Mouse (Mus musculus): ENCODE measurements at regions not wholly inside any gene's neighbourhood (a gene's known extent, or its start where the extent isn't known, plus 50 kb on each side); places are given as distances from the start of the nearest gene placed in this dataset.
"Not testable (repeated sequence)": the region's sequence is repeated elsewhere in the genome, so short reads cannot be mapped to it uniquely, and the experiment has no call there.

DNA sequence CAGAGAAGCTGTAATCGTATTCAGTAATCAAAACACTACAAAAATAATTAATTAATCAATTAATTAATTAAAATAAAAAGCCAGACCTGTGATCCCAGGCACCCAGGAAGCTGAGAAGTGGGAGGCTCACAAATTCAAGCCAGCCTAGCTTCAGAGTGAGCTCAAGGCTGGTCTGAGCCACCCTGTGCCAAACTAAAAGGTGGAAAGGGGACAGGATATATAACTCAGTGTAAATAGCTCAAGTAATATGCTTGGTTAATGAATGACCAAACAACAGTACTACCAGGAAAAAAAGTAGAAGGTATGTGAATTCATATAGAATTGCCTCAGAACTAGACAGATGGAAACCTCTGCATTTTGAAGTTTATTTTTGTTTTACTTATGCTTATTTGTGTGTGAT, 321.2 kb downstream of the Rbm26 start:
- no peak for DNase-seq (ENCODE audit: low read depth, low spot score)
- 31% methylated on average over 1 of the region's 1 CpGs for WGBS

- DNase-seq (ENCODE audit: low read depth, low spot score) = no peak
- 53% methylated on average over 4 of the region's 4 CpGs for WGBS
Measured at GRCm38 (mm10) chr14:104849274-104849673, 326.8 kb upstream of the Rnf219 start.

- no peak for DNase-seq (ENCODE audit: low read depth, low spot score)
- WGBS = 76% methylated on average over 4 of the region's 4 CpGs
Measured at GRCm38 (mm10) chr14:104827404-104827803, 305.0 kb upstream of the Rnf219 start.

GRCm38 (mm10) chr14:104824926-104825325, 302.5 kb upstream of the Rnf219 start:
- WGBS = 55% methylated on average over 1 of the region's 1 CpGs
- DNase-seq (ENCODE audit: low read depth, low spot score) = no peak

DNA sequence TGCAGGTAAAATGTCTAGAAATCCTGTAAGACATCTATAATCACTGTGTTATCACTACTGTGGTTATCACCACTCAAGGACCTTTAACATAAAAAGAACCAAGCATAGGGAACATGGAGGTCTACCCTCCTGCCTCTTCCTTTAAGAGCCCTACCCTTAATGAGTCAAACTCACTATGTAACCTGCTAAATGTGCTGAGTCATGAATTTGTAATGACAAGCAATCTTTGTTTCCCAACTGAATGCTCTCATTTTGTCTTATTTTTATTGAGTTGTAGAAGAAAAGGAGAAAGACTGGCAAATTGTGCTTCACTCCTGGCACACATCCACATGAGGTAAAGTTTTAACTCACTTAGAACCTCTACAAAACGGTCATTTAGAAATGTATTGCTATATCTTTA, 301.8 kb upstream of the Rnf219 start:
- WGBS = 28% methylated on average over 1 of the region's 1 CpGs
- DNase-seq (ENCODE audit: low read depth, low spot score) = no peak

DNA sequence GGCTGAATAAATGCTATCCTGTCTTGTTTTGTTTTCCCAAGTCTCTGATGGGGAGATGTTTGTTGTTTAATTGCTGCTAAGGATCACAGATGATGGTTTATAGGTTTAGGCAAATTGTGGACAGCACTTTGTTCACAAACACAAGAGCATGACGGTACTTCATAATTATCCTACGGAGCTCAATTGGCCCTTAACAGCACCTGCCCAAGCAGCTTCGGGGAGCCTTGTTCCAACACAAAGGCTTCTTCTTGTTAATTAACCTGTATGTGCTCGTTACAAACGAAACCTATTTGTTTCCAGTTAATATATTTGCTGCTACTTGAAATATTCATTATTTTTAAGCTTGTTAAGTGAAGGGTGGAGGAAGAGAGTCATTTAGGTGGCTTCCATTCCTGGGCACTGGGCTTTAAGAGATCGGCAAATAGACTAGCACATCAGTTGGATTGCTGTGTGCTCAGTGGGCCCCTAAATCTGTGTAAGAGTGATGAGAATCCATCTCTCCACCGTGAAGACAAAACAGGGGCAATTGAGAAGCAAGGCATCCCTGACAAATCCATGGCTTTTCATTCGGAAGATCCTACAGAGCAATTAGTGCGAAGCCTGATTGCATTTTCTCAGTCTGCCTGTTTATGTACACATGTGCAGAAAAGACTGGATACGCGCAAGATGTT, 299.6 kb upstream of the Rnf219 start:
- no peak for DNase-seq (ENCODE audit: low read depth, low spot score)
- 64% methylated on average over 11 of the region's 11 CpGs for WGBS

DNA sequence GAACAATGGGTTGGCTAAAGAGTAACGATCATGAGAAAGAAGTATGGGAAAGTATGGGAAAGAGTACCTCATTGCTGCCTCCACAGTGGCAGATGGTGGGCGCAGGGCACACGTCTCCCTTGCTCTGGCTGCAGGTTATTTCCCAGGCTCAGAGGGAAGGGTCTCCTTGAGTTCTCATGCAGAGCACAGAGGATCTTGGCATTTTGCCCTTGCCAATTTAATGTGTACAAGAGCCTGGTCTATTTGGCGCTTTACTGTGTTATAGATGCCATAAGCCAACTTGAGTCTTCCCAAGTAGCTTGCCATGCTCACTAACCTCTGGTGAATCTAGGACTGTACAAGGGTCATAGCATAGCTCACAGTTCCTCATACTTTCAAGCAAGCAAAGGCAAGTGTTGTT, 296.7 kb upstream of the Rnf219 start:
- 84% methylated on average over 4 of the region's 4 CpGs for WGBS
- DNase-seq (ENCODE audit: low read depth, low spot score) = no peak

DNA sequence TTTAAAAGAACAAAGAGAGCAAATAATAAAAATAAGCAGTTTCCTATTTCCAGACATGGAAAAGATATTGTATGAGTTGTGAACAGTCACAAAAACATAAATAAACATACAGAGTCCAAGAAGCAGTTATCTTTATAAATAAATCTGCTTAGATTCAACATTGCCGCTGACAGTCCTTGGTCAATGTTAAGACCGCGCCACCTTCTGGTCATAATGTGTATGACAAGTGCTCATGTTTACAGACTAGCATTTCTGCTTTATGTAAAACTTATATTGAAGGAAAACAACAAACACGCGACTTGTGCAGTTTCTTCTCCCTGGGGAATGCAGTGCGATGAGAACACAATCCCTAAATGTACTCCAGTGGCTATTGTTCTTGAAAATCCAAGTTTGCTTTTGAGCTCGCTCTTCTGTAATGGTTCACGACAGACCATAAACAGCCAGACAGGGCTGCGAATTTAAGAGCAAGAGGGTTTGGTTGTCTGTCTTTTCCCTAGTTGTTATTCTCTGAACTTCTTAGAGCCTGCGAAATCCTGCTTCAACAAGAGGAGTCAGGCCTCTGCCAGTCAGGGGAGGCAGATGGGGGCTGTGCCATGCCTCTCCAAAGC, 291.6 kb upstream of the Rnf219 start:
- peak; percentile 22 for DNase-seq (ENCODE audit: low read depth, low spot score)
- 23% methylated on average over 10 of the region's 10 CpGs for WGBS

- 68% methylated on average over 4 of the region's 4 CpGs for WGBS
- DNase-seq (ENCODE audit: low read depth, low spot score) = no peak
Measured at GRCm38 (mm10) chr14:104812006-104812405, 289.6 kb upstream of the Rnf219 start.

GRCm38 (mm10) chr14:104805332-104805731, 282.9 kb upstream of the Rnf219 start:
- WGBS = 79% methylated on average over 10 of the region's 10 CpGs
- no peak for DNase-seq (ENCODE audit: low read depth, low spot score)

- no peak for DNase-seq (ENCODE audit: low read depth, low spot score)
- 73% methylated on average over 17 of the region's 17 CpGs for WGBS
Measured at GRCm38 (mm10) chr14:104796348-104796965, 274.0 kb upstream of the Rnf219 start.

DNA sequence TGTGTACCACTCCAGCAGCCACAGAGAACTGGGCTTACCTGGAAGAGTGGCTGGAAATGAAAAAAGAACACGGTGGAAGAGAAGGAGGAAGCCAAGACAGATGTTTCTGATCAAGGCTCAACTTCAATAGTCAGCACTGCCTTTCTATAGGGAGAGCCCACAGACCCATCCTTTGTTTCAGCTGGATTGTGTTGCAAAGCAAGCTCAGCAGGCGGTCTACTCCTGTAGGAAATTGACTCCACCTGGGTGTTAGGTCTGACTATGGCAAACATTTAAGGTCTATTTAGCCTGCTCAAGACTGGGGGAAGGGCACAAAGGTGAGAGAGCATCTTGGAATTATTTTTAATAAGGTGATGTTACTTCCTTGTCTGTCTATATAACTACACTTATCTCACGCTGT, 266.9 kb upstream of the Rnf219 start:
- 54% methylated on average over 3 of the region's 3 CpGs for WGBS
- no peak for DNase-seq (ENCODE audit: low read depth, low spot score)

GRCm38 (mm10) chr14:104785066-104785465, 262.6 kb upstream of the Rnf219 start:
- DNase-seq (ENCODE audit: low read depth, low spot score) = no peak
- 48% methylated on average over 12 of the region's 12 CpGs for WGBS

DNA sequence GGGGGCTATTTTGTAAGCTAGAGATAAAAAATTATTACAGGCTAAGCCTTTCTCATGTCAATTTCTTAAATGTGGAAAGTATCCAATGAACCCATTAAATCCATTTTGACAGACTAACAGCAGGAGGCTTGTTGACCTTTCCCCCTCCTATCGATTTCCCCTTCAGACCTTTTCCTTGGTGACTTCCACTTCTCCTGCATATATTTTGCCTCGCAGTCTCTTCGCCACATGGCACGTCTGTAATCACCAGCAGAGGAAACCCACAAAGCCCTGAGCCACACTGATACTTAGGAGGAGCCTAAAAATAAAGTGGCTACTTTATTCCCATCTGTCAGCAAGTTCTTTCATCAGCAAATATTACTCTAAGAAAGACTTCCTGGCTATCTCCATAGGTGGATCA, 247.5 kb upstream of the Rnf219 start:
- no peak for DNase-seq (ENCODE audit: low read depth, low spot score)
- WGBS = 46% methylated on average over 4 of the region's 4 CpGs

DNA sequence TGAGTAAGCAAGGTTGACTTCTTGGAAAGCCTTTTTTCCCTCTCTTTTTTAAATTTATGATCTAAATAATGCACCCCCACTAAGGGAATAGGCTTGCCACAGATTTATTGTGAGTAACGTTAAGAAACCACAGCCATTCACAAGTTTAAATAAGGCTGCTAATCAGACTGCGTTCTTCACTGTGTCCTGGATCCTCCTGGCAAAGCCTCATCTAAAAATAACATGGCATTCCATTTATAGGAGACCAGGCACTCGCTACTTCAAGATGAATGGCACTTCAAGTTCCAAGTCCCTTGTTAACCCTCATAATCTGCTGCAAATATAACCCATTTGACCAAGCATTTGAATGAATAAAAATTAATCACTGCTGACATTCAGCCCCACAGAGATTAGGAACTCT, 211.8 kb upstream of the Rnf219 start:
- 47% methylated on average over 3 of the region's 3 CpGs for WGBS
- DNase-seq (ENCODE audit: low read depth, low spot score) = no peak

GRCm38 (mm10) chr14:104732036-104732435, 209.6 kb upstream of the Rnf219 start:
- no peak for DNase-seq (ENCODE audit: low read depth, low spot score)
- 56% methylated on average over 1 of the region's 1 CpGs for WGBS

GRCm38 (mm10) chr14:104731319-104731995, 209.0 kb upstream of the Rnf219 start:
- no peak for DNase-seq (ENCODE audit: low read depth, low spot score)
- 48% methylated on average over 3 of the region's 3 CpGs for WGBS

DNA sequence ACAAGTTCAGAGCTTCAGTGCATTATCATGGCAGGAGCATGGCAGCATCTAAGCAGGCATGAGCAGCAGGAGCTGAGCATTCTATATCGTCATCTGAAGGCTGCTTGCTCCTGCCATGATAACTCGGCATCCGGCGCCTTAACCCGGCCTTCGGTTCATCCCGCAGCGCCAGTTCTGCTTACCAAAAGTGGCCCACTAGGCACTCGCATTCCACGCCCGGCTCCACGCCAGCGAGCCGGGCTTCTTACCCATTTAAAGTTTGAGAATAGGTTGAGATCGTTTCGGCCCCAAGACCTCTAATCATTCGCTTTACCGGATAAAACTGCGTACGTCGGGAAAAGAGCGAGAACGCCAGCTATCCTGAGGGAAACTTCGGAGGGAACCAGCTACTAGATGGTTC, 193.2 kb upstream of the Rnf219 start:
- 94% methylated on average over 24 of the region's 24 CpGs for WGBS

GRCm38 (mm10) chr14:104702283-104702893, 179.9 kb upstream of the Rnf219 start:
- WGBS = 85% methylated on average over 8 of the region's 8 CpGs
- DNase-seq (ENCODE audit: low read depth, low spot score) = no peak

More for the DNA sequence above, 193.2 kb upstream of the Rnf219 start:
- DNase-seq (ENCODE audit: low read depth, low spot score) = not testable (repeated sequence)

GRCm38 (mm10) chr14:104698962-104699361, 176.5 kb upstream of the Rnf219 start:
- 76% methylated on average over 4 of the region's 4 CpGs for WGBS
- no peak for DNase-seq (ENCODE audit: low read depth, low spot score)
